Mouse (Mus musculus) right cerebral cortex, postnatal 14 days (tissue): ENCODE data around the gene Gm17402.

Source experiments
- DNase-seq: peaks from one replicate; pipeline ENCODE4 v3.0.0; 2022

Gm17402 gene

DNA sequence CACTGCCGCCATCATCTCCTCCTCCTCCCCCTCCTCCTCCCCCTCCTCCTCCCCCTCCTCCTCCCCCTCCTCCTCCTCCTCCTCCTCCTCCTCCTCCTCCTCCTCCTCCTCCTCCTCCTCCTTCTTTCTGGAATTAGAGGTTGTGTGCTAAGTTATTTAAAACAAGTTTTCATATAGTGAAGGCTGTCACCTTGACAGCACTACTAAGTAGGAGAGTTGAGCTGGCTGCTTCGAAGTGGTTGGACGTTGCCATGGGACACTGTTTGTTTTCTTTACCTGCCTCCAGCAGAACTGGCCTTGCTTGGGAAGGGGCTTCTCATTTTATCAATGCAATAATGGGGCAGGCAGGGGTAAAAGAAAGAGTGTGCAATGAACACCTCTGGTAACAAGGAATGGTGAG lies at the start of gene Gm17402:
Gene Gm17402, minus strand, starts transcription at position 101 of the 400 bp plus-strand sequence.
- DNase-seq, result no peak

DNA sequence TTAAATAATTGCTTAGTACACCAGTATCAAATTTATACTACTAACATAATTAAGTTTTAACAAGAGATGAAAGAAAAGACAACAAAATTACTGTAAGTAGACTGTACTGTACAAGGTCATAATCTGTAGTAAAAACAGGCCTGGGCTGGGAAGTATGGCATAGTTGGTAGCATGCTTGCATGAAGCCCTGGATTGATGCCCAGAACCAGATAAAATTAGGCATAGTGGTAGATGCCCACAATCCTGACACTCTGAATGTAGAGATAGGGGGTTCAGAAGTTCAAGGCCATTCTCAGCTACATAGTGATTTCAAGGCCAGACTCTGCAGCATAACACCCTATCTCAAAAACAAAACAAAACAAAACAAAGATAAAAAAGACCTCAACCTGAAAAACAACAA lies 3.3 kb upstream of the Gm17402 start:
- no peak for DNase-seq

DNA sequence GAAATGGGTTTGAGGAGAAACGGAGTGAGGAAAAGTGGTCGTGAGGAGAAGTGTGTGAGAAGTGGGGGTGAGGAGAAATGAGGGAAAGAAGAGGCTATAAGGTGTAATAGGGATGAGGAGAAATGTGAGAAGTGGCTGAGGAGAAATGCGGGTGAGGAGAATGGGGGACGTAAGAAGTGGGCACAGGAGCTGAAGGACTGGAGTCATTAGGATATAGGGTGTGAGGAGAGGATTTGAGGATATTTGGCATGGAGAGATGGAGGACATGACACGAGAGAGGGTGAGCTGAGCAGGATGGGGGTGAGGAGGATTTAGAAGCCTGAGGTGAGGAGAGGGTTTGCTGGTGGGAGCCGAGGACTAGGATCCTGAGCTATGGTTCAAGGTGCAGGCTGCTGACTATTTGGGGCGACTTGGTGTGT lies 594 bp downstream of the Gm17402 start:
- no peak for DNase-seq

DNA sequence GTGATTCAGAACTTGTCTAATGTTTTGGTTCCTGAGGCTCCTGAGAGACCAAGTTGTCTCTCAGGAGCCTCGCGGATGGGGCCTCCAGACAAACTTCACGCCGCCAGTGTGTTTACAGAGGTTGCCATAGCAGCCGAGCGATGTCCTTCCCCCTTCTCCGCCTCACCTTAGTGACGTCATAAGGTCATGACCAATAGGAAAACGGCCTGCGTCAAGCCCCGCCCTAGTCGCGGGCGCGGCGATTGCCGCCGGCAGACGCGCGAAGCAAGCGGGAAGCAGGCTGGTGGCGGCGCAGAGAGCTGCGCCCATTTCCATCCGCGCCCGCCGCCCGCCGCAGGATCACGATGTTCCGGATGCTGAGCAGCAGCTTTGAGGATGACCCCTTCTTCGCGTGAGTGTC lies 1.1 kb downstream of the Gm17402 start, which contains the start of gene Mlf1:
Gene Mlf1, plus strand, starts transcription at position 226 of the 400 bp plus-strand sequence.
- DNase-seq, result peak; percentile 86

DNA sequence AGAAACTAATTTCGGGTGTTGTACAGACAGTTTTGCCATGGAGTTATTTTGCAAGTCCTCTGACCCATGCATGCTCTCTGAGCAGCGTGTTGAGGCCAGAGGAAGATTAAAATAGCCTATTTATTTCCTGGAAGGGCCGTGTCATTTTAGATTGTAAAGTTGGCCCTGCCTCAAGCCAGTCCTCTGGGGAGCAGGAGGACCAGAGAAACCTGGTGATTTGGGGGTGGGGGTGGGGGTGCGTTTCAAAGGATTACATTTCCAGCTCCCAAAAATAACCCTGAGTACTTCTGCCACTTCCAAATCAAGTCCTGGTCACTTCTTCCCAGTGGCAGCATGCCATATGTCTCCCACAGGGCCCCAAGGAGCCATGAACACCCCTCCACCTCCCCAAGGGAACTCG lies 2.2 kb downstream of the Gm17402 start:
- DNase-seq, result no peak

DNA sequence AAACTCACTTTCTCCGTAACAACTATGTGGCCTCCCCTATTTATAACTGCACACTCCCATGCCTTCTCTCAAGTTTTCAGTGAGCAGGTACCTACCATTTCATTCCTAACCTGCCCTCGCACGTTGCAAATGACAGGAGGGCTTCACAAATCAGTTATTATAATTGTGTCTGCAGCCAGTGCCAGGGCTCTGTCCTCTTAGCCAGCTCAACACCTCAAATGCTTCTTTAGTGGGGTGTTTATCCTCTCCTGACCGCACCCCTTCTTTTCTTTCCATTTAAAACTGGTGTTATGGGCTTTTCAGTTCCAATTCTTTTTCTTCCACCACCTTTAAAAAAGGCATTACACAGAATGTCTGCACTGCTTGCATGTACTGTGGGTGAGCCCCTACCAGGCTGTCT lies 2.8 kb downstream of the Gm17402 start:
- no peak for DNase-seq

DNA sequence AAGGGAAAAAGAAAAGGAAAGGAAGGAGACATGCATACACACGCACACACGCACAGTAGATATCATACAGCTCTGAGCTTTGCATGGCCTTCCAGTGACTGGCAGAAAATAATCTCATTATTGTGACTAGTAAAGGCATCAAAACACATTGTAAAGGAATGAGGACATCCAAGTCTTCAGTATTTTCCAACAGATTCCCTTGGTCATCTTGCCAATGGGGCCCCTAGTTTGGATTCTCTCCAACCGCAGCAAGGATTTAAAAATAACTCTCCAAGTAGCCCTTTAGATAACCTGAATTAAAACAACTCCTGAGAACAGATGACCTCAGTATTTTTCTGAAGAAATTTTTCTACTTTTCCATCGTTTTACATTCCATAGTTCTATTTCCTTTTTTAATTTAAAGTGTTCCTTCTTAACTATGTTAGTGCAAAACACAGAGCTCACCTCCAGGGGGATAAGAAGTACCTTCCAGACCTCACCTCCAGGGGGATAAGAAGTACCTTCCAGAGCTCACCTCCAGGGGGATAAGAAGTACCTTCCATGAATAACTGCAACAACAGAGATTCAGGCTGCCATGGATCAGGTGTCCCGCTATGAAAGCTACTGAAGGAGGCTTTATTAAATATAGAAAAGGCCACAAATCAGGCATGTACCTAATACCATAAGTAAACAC lies 5.4 kb downstream of the Gm17402 start:
- no peak for DNase-seq

DNA sequence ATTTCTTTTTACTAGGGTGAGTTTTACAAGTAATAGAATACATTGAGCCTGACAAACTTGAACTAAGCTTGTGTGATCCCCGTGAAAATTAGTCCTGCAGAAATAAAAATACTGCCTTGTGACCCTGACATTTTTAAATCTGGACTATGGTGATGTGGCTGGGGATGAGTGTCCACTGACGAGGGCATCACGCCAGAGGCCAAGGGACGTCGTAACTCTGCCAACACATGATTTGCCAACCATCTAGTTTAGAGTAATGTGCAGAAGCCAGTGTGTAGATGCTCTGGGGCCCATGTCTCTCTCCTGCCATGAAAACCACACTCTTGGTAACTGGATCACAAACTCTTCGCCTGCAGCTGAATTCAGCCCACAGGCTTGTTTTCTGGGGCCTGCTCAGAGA lies 7.5 kb downstream of the Gm17402 start:
- no peak for DNase-seq

DNA sequence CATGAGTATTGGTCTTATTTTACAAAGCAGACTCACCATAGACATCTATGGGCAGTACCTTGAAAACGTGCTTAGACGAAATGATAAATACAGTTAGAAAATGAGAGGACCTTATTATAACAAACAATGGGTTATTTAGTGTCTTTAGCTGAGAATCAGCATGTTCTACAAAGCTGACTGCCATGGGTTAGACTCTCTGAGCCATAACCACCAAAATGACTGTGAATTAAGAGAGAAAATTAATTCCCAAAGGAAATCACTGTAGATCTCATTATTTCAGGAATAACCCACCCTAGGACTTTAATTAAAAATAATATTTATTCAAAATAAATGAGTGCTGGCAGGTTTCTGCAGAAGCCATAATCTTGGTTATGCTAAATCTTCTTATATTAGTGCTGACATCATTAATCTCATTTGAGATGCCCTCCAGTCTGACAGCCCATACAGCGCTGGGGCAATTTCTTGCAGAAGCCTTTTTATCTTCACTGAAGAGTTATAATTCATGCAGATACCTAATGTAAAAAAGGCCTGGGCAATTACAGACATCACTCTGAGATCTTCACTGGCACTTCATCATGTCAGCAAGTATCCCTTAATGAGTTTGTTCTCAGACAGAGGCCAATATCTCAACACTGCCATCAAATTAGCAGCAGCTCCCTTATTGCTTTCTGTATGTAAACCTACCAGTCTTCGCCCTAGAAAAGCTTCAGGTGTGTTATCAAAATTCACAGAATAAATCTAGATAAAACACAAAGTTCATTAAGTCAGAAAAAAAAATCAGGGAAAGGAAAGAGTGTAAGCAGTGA lies 8.7 kb downstream of the Gm17402 start:
- no peak for DNase-seq

DNA sequence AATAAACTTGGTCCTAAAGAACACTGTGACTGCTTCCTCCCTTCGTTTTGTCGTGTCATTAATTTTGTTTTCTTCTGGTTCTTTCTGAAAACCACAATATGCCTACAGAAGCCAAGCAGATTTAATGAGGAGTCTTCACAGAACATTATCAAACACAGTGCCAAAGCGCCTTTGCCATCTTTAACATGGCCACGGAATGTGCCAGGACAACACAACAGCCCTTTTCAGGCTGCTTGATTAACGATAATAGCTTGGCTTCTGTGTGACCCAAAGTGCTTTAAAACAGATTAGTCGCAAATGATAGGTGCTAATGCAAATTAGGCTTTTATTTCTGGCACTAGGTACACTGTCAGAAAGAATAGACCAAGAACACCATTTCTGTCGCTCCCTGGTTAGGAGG lies 16.6 kb downstream of the Gm17402 start:
- DNase-seq, result no peak

DNA sequence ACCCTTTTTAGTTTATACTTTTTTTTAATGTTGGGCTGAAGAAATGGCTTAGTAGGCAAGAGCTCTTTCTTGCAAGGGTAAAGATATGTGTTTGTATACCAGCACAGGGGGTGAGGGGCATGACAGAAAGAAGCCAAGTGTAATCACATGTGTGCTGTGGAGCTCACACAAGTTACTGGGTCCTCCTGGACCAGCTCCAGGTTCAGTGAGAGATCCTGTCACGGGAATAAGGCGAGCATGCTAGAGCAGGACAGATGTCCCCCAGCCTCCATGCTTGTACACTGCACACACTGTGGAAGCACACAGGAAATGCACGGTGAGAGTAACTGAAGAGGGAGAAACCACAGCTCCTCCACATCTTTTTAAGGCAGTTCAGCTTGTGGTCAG lies 22.2 kb downstream of the Gm17402 start:
- DNase-seq, result no peak

DNA sequence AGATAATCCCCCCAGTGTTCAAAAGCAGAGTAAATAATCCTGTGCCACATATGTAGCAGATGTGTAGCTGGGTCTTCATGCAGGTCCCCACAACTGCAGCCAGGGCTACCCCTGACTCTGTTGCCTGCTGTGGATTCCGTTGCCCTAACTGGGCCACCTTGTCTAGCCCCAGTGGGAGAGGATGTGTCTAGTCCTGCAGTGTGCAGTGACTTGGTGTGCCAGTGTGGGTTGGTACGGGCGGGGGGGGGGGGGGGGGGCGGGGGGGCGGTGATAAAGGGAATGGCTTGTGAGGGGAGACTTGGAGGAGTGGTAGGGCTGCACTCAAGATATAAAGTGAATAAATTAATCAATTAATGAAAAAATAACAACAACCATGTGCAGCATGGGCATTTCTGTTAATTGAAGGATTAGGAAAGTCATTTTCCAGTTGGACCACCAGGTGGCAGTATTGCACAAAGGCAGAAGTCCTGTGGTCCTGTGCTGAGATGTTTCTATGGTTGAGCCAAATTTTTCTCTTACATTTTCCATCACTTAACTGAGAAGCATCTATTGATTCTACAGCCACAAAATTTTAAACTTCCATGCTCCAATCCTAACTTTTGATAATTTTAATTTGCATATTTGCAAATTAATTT lies 22.7 kb downstream of the Gm17402 start:
- peak; percentile 49 for DNase-seq

DNA sequence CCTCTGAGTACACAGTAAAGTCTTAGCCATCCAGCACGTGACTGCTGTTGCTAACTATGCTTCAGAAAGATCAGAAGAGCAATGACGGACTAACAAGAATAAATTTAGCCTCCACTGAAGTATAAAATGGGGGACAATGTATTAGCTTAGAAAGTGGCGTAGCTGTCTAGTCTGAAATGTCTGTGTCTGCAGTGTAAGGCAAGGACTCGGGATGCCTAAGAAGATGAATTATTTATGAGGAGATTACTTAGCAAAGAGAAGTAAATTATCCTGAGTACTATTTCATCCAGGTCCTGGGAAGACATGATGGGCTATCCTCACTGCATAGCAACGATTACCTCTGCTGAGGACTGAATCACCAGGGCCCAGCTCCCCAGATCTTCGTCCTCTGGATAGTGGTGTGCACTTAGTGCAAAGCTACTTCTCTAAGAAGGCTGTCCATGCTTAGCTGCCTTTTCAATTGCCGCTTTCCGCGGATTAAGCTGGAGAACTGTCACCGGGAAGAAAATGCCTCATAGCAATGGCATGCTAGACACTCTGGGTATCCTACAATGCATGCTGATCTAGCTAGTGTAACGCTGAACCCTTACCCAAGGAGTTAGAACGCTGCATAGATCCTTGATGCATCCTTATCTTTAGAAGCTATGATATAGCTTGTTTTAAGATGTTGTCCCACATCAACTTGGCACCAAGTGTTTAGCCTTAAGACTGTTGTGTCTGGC lies 23.4 kb downstream of the Gm17402 start:
- DNase-seq, result no peak

DNA sequence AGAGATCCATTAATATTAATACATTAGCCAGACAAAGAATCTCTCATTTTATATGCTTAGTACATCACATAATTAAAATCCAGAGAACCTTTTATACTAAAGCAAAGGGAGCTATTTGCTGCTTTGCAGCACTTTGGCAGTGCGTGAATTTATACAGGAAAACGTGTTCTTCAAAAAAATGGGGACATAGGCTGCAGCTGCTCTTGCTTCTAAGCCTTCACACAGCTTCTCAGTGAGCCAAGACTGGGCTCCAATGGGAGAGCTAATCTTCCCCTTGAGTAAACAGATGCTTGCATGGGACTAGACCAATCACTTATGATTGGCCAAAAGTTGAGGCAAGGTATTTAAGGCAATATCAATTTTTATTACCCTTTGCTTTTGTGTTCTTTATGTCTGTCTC lies 28.3 kb downstream of the Gm17402 start:
- DNase-seq, result no peak

DNA sequence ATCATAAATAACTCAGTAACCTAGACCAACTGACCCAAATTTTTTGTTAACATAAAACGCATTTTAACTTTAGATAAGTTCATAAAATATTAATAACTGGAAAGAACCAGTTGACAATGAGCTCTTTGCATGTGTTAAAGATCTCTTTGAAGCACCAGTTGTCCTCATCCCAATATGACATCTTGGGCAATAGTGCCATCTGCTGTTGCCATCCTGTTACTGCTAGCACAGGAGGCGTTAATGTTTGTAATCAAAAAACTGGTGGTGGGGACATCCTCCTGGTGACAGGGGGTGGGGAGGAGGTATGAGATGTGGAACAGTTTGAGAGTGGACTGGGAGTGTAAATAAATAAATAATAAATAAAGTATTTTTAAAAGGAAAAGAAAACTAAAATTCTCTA lies 30.4 kb downstream of the Gm17402 start:
- DNase-seq, result peak; percentile 48

DNA sequence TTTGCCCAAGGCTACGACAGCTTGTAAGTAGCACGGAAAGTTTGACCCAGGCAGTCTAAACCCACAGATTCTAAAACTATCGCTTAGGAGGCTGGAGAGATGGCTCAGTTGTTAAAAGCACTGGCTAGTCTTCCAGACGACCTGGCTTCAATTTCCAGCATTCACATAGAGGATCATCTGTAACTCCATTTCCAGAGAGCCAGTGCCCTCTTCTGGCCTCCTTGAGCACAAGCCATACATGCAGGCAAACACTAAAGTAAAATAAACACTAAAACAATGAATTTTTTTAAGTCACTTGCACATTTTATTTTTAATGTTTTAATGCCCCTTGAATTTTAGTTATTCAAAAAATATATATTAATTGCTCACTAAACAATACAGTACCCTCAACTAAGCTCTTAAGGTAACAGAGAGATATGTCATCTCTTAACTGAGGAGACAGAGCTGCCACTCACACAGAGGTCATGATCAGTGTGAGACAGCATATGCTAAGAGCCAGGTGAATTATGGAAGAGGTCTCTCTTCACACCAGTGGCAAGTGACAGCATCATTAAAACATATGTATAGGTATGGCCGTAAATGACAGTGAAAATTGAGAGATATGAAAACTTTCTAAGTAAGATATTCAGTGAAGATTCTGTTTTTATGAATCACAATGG lies 31.8 kb downstream of the Gm17402 start:
- no peak for DNase-seq

DNA sequence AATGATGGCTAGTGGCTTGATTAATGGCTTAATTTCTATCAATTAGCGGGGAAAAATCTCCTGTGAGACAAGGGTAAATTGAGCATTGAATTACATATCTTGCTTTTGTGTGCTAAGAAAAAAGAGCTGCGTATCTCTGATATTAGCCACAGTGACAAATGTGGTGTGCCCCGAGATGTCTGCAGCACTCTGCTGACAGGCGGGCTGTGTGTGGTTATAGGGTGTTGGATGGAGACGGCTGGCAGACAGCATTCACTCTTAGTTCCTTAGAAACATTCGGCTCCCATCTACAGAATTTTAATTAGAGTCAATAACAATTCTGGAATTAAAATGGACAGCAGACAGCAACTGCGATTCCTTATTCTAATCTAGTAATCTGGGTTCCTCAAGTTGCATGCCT lies 34.0 kb downstream of the Gm17402 start:
- no peak for DNase-seq

DNA sequence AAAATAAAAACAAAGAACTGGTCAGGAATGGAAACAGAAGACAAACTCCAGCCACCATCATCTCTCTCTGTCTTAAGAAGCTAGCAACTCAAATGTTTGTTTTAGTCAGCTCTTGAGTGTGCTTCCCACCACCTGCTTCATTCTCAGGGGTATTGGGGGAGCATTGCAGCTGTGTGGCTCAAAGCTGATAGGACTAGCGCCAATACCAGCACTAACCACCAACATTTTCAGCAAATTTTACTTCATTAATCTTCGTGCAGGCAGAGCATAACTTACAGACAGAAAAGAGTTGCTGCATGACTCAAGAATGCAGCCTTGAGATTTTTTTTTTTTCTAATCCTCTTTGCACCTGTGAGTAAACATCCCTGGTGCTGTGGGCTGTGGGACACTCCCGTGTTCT lies 35.4 kb downstream of the Gm17402 start:
- DNase-seq, result no peak

DNA sequence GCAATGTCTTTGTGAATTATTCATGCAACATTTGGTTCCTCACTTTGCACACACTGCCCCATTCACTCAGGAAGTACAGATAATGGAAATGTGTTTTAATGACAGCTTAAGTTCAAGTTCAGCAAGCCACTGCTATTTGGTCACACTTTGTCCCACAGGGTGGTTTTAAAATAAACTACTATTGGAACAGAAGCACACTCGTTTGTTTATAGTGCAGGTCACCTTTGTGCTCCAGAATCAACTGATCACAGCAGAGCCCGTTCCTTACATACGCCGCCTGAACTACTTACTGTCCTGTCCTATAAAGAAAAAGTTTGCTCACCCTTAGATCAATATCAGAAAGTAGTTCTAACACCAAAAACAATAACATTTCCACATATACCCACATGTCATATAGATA lies 52.5 kb downstream of the Gm17402 start:
- no peak for DNase-seq
